Mouse (Mus musculus) spleen, embryonic (tissue): ENCODE measurements around the gene Vps37c.

Experiments
- CTCF ChIA-PET: fragments of 350-600 bp; sonication (Branson Sonifier 250); formaldehyde crosslinking; loops from one replicate; lab custom pipeline; 2022; lab: Charles Lee

Vps37c gene

GRCm38 (mm10) chr19:10712194-10712593 is 23.7 kb downstream of the Vps37c start:
- CTCF ChIA-PET, result no interaction called here

- CTCF ChIA-PET, result interaction anchor here (0.7 kb wide), 1 partner anchor 169 kb away, joined by 4 read pairs; no protein-coding TSS in a partner anchor
Measured at GRCm38 (mm10) chr19:10712646-10713045, 24.1 kb downstream of the Vps37c start.

DNA sequence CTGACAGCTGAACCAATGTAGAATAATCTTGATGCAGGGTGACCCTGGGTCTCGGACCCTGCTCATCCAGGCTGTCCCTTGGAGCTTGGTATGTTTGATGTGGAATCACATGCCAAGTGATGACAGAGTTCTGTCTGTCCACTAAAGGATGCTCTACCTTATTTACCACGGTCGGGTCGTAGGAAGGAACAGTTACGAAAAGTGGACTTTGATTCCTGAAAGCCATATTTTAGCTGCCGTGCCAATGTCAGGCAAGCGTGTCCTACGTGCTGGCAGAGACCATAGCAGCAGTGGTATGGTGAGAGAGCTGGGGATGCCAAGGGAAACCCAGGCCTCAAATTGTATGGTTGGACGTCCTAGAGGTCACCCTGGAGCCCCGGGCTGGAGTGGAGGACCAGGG is 25.0 kb downstream of the Vps37c start:
- CTCF ChIA-PET, result interaction anchor here (0.8 kb wide), 1 partner anchor 167 kb away, joined by 3 read pairs; no protein-coding TSS in a partner anchor

GRCm38 (mm10) chr19:10714168-10714567 is 25.6 kb downstream of the Vps37c start:
- CTCF ChIA-PET, result interaction anchor here (0.6 kb wide), 1 partner anchor 523 kb away, joined by 3 read pairs; no protein-coding TSS in a partner anchor

- CTCF ChIA-PET, result interaction anchor here (0.6 kb wide), 1 partner anchor 524 kb away, joined by 3 read pairs; no protein-coding TSS in a partner anchor
Measured at GRCm38 (mm10) chr19:10714682-10715475, 26.3 kb downstream of the Vps37c start.

DNA sequence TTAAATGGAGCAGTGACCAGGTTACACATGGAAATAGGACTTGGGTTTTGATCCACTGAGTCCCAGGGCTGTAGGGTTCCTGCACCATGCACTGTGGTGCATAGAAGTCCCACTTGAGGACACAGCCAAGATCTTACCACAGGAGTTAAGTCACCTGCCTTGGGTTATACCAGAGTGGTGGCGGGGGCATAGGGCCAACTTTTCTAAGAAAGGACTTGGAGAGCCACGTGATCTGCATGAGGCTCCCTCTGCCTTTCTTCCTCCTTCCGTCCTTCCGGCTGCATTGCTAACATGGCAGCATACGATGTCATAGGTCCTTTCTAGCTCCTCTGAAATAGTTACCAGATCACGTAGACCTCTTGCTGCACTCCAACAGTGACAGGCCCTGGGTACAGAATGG is 26.9 kb downstream of the Vps37c start:
- CTCF ChIA-PET, result no interaction called here

GRCm38 (mm10) chr19:10718251-10718775 is 29.8 kb downstream of the Vps37c start:
- CTCF ChIA-PET, result interaction anchor here (0.6 kb wide), 1 partner anchor 21 kb away, joined by 3 read pairs; no protein-coding TSS in a partner anchor

- CTCF ChIA-PET, result interaction anchor here (0.6 kb wide), 2 partner anchors 111 to 233 kb away, joined by 5 to 11 read pairs; no protein-coding TSS in a partner anchor
Measured at GRCm38 (mm10) chr19:10719751-10720150, 31.2 kb downstream of the Vps37c start.

DNA sequence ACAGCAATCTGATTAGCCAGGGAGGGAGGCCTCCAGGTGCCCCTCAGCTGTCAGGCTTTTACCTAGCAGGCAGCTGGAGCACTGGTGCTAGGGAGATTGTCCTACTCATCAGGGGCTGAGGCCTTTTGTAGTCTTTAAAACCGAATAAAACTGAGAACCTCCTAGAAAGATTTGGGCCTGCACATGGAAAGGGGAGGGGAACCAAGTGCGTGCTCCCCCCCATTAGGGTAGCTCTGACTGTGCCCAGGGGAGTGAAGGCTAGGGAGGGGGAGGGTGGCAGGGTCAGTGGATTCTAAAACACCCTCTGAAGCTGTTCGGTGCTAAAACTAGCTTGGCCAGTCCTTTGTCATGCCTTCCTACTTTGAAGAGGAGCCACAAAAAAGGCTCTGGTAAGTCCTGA is 32.0 kb downstream of the Vps37c start:
- CTCF ChIA-PET, result interaction anchor here (0.5 to 1.1 kb wide), 3 partner anchors 10 to 114 kb away, joined by 4 to 11 read pairs (median 4); no protein-coding TSS in a partner anchor

GRCm38 (mm10) chr19:10721064-10721463 is 32.5 kb downstream of the Vps37c start:
- CTCF ChIA-PET, result interaction anchor here (0.5 to 1.1 kb wide), 2 partner anchors 11 to 115 kb away, joined by 4 read pairs; no protein-coding TSS in a partner anchor

DNA sequence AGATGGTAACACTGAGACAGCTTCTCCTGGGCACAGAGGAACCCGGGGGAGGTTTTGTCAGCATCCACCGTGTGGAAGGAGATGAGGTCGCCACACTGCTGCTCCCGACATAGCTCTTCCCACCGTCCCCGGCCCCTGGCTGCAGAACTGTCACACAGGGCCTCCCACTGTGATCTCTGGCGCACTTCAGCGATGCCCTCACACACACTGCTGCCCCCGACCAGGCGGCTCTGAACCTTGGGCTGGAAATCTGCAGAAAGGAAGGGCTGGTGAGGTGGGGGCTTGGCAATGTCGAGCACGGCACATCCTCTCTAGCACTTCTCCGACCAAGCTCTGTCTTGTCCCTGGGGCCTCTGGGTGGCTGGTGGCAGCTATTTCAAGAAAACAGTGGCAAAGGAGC is 34.5 kb downstream of the Vps37c start:
- CTCF ChIA-PET, result interaction anchor here (0.6 kb wide), 1 partner anchor 14 kb away, joined by 4 read pairs; no protein-coding TSS in a partner anchor

GRCm38 (mm10) chr19:10723649-10724048 is 35.1 kb downstream of the Vps37c start:
- CTCF ChIA-PET, result interaction anchor here (0.5 to 1.3 kb wide), 3 partner anchors 14 to 237 kb away, joined by 4 to 9 read pairs (median 4); no protein-coding TSS in a partner anchor

DNA sequence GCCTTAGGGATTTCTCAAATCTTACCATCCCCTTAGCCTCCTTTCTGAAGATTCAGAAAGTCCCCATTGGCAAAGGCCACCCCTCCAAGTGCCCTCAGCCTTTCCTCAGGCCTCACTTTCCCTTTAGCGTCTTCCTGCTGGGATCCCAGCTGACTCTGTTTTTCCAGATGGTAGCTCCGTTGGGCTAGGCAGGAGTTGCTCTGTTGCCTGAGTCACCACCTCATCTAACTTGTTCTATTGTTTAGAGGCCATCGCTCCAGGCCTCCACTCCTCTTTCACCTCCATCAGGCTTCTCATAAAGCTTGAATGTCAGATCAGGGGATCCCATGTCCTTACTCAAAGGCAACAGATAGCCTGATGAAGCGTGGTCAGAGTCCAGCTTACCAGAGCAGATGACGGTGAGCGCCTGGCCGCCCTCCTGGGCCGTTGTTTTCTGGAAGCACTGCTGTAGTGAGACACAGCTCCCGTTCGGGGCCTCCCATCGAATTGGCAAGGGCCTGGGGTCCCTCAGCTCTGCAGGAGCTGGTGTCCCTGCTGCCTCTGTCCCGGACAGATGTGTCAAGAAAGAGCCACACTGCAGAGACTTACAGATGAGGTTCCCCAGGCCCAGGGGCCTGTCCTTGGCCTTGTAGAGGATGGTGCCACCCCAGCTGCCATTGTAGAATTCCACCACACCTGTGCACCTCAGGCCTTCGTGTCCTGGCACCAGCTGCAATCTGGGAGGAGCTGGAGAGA is 36.3 kb downstream of the Vps37c start:
- CTCF ChIA-PET, result interaction anchor here (1.3 kb wide), 1 partner anchor 15 kb away, joined by 4 read pairs; no protein-coding TSS in a partner anchor

GRCm38 (mm10) chr19:10729889-10730288 is 41.4 kb downstream of the Vps37c start:
- CTCF ChIA-PET, result no interaction called here

DNA sequence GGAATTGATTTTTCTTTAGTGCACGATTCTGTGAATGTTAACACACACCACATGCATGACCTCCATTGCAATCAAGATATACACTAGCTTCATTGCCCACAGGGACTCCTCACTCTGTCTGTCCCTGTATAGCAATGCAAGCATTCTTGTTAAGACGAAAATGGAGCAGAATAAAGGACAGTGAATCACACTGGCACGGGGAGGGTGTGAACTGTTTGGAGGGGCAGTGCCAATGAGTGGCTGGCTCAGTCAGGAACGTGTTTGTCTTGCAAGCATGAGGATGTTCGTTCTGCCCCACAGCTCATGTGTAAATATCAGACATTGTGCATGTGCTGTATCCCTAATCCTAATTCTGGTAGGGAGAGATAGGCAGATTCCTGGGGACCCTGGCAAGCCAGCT is 41.9 kb downstream of the Vps37c start:
- CTCF ChIA-PET, result no interaction called here

GRCm38 (mm10) chr19:10731975-10732374 is 43.4 kb downstream of the Vps37c start:
- CTCF ChIA-PET, result no interaction called here

- CTCF ChIA-PET, result no interaction called here
Measured at GRCm38 (mm10) chr19:10732741-10733140, 44.2 kb downstream of the Vps37c start.

DNA sequence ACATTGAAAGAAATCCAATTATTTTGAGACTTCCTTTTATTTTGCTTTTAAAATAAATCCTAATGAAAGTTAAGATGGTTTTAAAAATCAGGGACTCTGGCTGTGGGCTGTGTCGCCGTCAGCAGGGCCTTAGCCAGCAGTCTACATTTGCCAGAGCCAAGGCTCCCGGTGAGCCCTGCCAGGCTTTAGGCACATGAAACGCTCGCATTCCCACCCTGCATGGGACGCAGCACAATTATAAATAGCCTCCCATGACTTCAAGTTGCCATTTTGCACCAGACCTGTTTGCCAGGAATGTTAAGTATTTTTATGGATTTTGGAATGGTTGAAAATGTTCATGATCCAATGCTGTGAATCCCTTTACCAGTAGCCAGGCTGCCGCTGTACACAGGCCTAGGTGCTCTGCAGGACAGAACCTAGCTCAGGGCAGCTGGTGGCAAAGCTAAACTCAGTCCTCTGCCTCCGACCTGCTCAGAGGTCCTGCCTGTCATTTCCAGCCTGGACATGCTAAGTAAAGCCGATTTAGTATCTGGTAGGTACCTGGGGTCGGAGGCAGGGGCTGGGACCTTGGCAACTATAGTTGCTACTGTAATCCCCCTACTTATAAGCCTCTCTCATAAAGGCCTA is 45.1 kb downstream of the Vps37c start:
- CTCF ChIA-PET, result no interaction called here

GRCm38 (mm10) chr19:10734554-10734953 is 46.0 kb downstream of the Vps37c start:
- CTCF ChIA-PET, result interaction anchor here (0.6 kb wide), 1 partner anchor 19 kb away, joined by 3 read pairs; no protein-coding TSS in a partner anchor

- CTCF ChIA-PET, result no interaction called here
Measured at GRCm38 (mm10) chr19:10735061-10735460, 46.5 kb downstream of the Vps37c start.

- CTCF ChIA-PET, result no interaction called here
Measured at GRCm38 (mm10) chr19:10735861-10736260, 47.3 kb downstream of the Vps37c start.
